Mouse (Mus musculus) CD4-positive, CD25-positive, alpha-beta regulatory T cell, adult 2 months (primary cell): Measurements from ENCODE around the gene Tpm3.
A peak's percentile ranks its signal among the peaks of the same experiment; 100 is the strongest.
"Not testable (repeated sequence)": the region's sequence is repeated elsewhere in the genome, so short reads cannot be mapped to it uniquely, and the experiment has no call there.

ENCODE experiments used
- DNase-seq: peaks from one replicate; pipeline ENCODE4 v3.0.0-alpha.2; 2012; ENCODE audit warnings: low read depth, low spot score

The Tpm3 gene

GRCm38 (mm10) chr3:90083698-90084324 is 11.4 kb downstream of the Tpm3 start:
- DNase-seq, result no peak

GRCm38 (mm10) chr3:90084790-90085189 is 12.3 kb downstream of the Tpm3 start:
- no peak for DNase-seq

GRCm38 (mm10) chr3:90085281-90085680 is 12.8 kb downstream of the Tpm3 start:
- DNase-seq, result no peak

- peak; percentile 39 for DNase-seq
These were observed 13.6 kb downstream of the Tpm3 start for GRCm38 (mm10) chr3:90086068-90086467.

- no peak for DNase-seq
These were observed 16.2 kb downstream of the Tpm3 start for GRCm38 (mm10) chr3:90088617-90089016.

GRCm38 (mm10) chr3:90090892-90091291 is 18.4 kb downstream of the Tpm3 start:
- DNase-seq, result no peak

- DNase-seq, result no peak
These were observed 22.0 kb downstream of the Tpm3 start for GRCm38 (mm10) chr3:90094453-90094852.

- no peak for DNase-seq
These were observed 25.5 kb downstream of the Tpm3 start for GRCm38 (mm10) chr3:90097928-90098327.

GRCm38 (mm10) chr3:90101010-90101409 is 28.6 kb downstream of the Tpm3 start:
- DNase-seq, result no peak

- no peak for DNase-seq
These were observed 29.2 kb downstream of the Tpm3 start for GRCm38 (mm10) chr3:90101673-90102072.

GRCm38 (mm10) chr3:90102239-90102638 is 29.8 kb downstream of the Tpm3 start:
- DNase-seq, result no peak

- DNase-seq, result no peak
These were observed 30.7 kb downstream of the Tpm3 start for GRCm38 (mm10) chr3:90103176-90103575.

- no peak for DNase-seq
These were observed 31.5 kb downstream of the Tpm3 start, which contains the start of gene Nup210l for GRCm38 (mm10) chr3:90103938-90104337. Nup210l (plus strand) TSS chr3:90104132.

- peak; percentile 47 for DNase-seq
These were observed 39.3 kb downstream of the Tpm3 start for GRCm38 (mm10) chr3:90111706-90112105.

- DNase-seq, result peak; percentile 61
These were observed 41.9 kb downstream of the Tpm3 start for GRCm38 (mm10) chr3:90114342-90114741.

- DNase-seq, result no peak
These were observed 43.1 kb downstream of the Tpm3 start for GRCm38 (mm10) chr3:90115526-90115925.

- no peak for DNase-seq
These were observed 45.8 kb downstream of the Tpm3 start for GRCm38 (mm10) chr3:90118132-90118790.

- not testable (repeated sequence) for DNase-seq
These were observed 49.6 kb downstream of the Tpm3 start for GRCm38 (mm10) chr3:90122036-90122435.

- no peak for DNase-seq
These were observed 53.3 kb downstream of the Tpm3 start for GRCm38 (mm10) chr3:90125710-90126109.

GRCm38 (mm10) chr3:90127881-90128280 is 55.4 kb downstream of the Tpm3 start:
- DNase-seq, result no peak

- no peak for DNase-seq
These were observed 60.3 kb downstream of the Tpm3 start for GRCm38 (mm10) chr3:90132745-90133144.

GRCm38 (mm10) chr3:90133331-90133730 is 60.9 kb downstream of the Tpm3 start:
- DNase-seq, result no peak

GRCm38 (mm10) chr3:90134483-90134882 is 62.0 kb downstream of the Tpm3 start:
- no peak for DNase-seq
